Mouse (Mus musculus): Measurements from ENCODE around the gene Gm3233. TPM values are rescaled to one million over a fixed set of nuclear protein-coding genes. Genes with fewer than 3 reads are reported as not detected.
"Not testable (repeated sequence)": the region's sequence is repeated elsewhere in the genome, so short reads cannot be mapped to it uniquely, and the experiment has no call there.

The Gm3233 gene
- polyA plus RNA-seq, 1 experiment from 2014 or later = not detected

GRCm38 (mm10) chr10:77713734-77714133 lies 45.7 kb downstream of the Gm3233 start:
- Histone ChIP-seq H3K27ac (ENCODE audit: low read depth, low read length) (no peak overlapping the region), H3K36me3 (ENCODE audit: control insufficient read depth, insufficient read depth, low read length) (no peaks in the 10 kb centered on the region), H3K9me3 (ENCODE audit: control insufficient read depth, low read length) (no peaks in the 10 kb centered on the region), H3K9ac (ENCODE audit: low read length) (no peak overlapping the region), H3K27me3 (ENCODE audit: control insufficient read depth, insufficient read depth, low read length) (no peaks in the 10 kb centered on the region), H3K4me1 (ENCODE audit: control insufficient read depth, insufficient read depth, low read length) (no peaks in the 10 kb centered on the region), H3K4me3 (ENCODE audit: low read depth, low read length) (no peak overlapping the region), H3K4me2 (no peak overlapping the region)
- 71% methylated on average over 4 of the region's 4 CpGs for WGBS
- ATAC-seq (ENCODE audit: low FRiP score) (no peak), DNase-seq (ENCODE audit: low spot score, missing footprints) (no peak)

GRCm38 (mm10) chr10:77711157-77711556 lies 48.3 kb downstream of the Gm3233 start, which contains the start of gene Gm10024:
Gene Gm10024 (plus strand): TSS chr10:77711457.
- not testable (repeated sequence) for ATAC-seq (ENCODE audit: low FRiP score); H3K27ac ChIP-seq (ENCODE audit: low read depth, low read length); H3K4me2 ChIP-seq; H3K4me1 ChIP-seq (ENCODE audit: control insufficient read depth, insufficient read depth, low read length); H3K4me3 ChIP-seq (ENCODE audit: low read depth, low read length); H3K9ac ChIP-seq (ENCODE audit: low read length); H3K9me3 ChIP-seq (ENCODE audit: control insufficient read depth, low read length); DNase-seq (ENCODE audit: low spot score, missing footprints); H3K27me3 ChIP-seq (ENCODE audit: control insufficient read depth, insufficient read depth, low read length); H3K36me3 ChIP-seq (ENCODE audit: control insufficient read depth, insufficient read depth, low read length)

GRCm38 (mm10) chr10:77709831-77710230 lies 49.7 kb downstream of the Gm3233 start:
- ATAC-seq (ENCODE audit: low FRiP score) (no peak), DNase-seq (ENCODE audit: low spot score, missing footprints) (no peak)
- no peaks in the 10 kb centered on the region for H3K27me3 ChIP-seq (ENCODE audit: control insufficient read depth, insufficient read depth, low read length)
- H3K9me3 ChIP-seq (ENCODE audit: control insufficient read depth, low read length) = 0 out of 2 replicates have a peak, but pooled peaks cover 2% of the 10 kb centered on the region
- H3K36me3 ChIP-seq (ENCODE audit: control insufficient read depth, insufficient read depth, low read length) = no peaks in the 10 kb centered on the region
- H3K4me3 ChIP-seq (ENCODE audit: low read depth, low read length) = no peak overlapping the region
- H3K27ac ChIP-seq (ENCODE audit: low read depth, low read length) = no peak overlapping the region
- H3K4me2 ChIP-seq = no peak overlapping the region
- no peak overlapping the region for H3K9ac ChIP-seq (ENCODE audit: low read length)
- H3K4me1 ChIP-seq (ENCODE audit: control insufficient read depth, insufficient read depth, low read length) = no peaks in the 10 kb centered on the region
- WGBS = 87% methylated on average over 3 of the region's 3 CpGs

Other genes starting within 250 kb of the Gm3233 start
- 38.7 and 42.2 TPM in 2 replicates for gene Fam207a, start 243.9 kb downstream of the Gm3233 start, polyA plus RNA-seq (2014; fragmentation: Nextera tagmentation; extraction: Ambion mirVana)
- gene Itgb2, start 229.4 kb downstream of the Gm3233 start, polyA plus RNA-seq (2014; fragmentation: Nextera tagmentation; extraction: Ambion mirVana) = 0.57 and 0.59 TPM in 2 replicates
- gene Pttg1ip, start 178.0 kb downstream of the Gm3233 start, polyA plus RNA-seq (2014; fragmentation: Nextera tagmentation; extraction: Ambion mirVana) = 68.5 and 73.2 TPM in 2 replicates
- 338 and 353 TPM in 2 replicates for gene Sumo3, start 153.6 kb downstream of the Gm3233 start, polyA plus RNA-seq (2014; fragmentation: Nextera tagmentation; extraction: Ambion mirVana)
- gene Gm49325, start 153.5 kb downstream of the Gm3233 start, polyA plus RNA-seq (2014; fragmentation: Nextera tagmentation; extraction: Ambion mirVana) = 2.4 TPM in 1 of 2 replicates, not detected in the other
- 42.8 and 47.6 TPM in 2 replicates for gene Ube2g2, start 137.4 kb downstream of the Gm3233 start, polyA plus RNA-seq (2014; fragmentation: Nextera tagmentation; extraction: Ambion mirVana)
- 0.72 and 1.2 TPM in 2 replicates for gene Tspear, start 73.1 kb downstream of the Gm3233 start, polyA plus RNA-seq (2014; fragmentation: Nextera tagmentation; extraction: Ambion mirVana)
- not detected in 2 replicates for gene Gm19402, start 68.9 kb downstream of the Gm3233 start, polyA plus RNA-seq (2014; fragmentation: Nextera tagmentation; extraction: Ambion mirVana)
- not detected in 2 replicates for gene Gm9508, start 62.4 kb downstream of the Gm3233 start, polyA plus RNA-seq (2014; fragmentation: Nextera tagmentation; extraction: Ambion mirVana)
- not detected in 2 replicates for gene Gm10272, start 53.1 kb downstream of the Gm3233 start, polyA plus RNA-seq (2014; fragmentation: Nextera tagmentation; extraction: Ambion mirVana)
- gene Gm10024, start 48.2 kb downstream of the Gm3233 start, polyA plus RNA-seq (2014; fragmentation: Nextera tagmentation; extraction: Ambion mirVana) = not detected in 2 replicates
- not detected in 2 replicates for gene Gm10142, start 43.9 kb downstream of the Gm3233 start, polyA plus RNA-seq (2014; fragmentation: Nextera tagmentation; extraction: Ambion mirVana)
- gene Krtap12-1, start 39.1 kb downstream of the Gm3233 start, polyA plus RNA-seq (2014; fragmentation: Nextera tagmentation; extraction: Ambion mirVana) = not detected in 2 replicates
- gene Gm10100, start 33.2 kb downstream of the Gm3233 start, polyA plus RNA-seq (2014; fragmentation: Nextera tagmentation; extraction: Ambion mirVana) = not detected in 2 replicates
- not detected in 2 replicates for gene Gm18596, start 17.0 kb downstream of the Gm3233 start, polyA plus RNA-seq (2014; fragmentation: Nextera tagmentation; extraction: Ambion mirVana)
- gene Gm9736, start 8.3 kb downstream of the Gm3233 start, polyA plus RNA-seq (2014; fragmentation: Nextera tagmentation; extraction: Ambion mirVana) = not detected in 2 replicates
- not detected in 2 replicates for gene Gm3238, start 11.6 kb upstream of the Gm3233 start, polyA plus RNA-seq (2014; fragmentation: Nextera tagmentation; extraction: Ambion mirVana)
- gene Gm7138, start 17.3 kb upstream of the Gm3233 start, polyA plus RNA-seq (2014; fragmentation: Nextera tagmentation; extraction: Ambion mirVana) = not detected in 2 replicates
- gene Gm3250, start 22.9 kb upstream of the Gm3233 start, polyA plus RNA-seq (2014; fragmentation: Nextera tagmentation; extraction: Ambion mirVana) = not detected in 2 replicates
- not detected in 2 replicates for gene Gm7137, start 28.5 kb upstream of the Gm3233 start, polyA plus RNA-seq (2014; fragmentation: Nextera tagmentation; extraction: Ambion mirVana)
- not detected in 2 replicates for gene Gm9639, start 35.4 kb upstream of the Gm3233 start, polyA plus RNA-seq (2014; fragmentation: Nextera tagmentation; extraction: Ambion mirVana)
- not detected in 2 replicates for gene Gm19668, start 39.5 kb upstream of the Gm3233 start, polyA plus RNA-seq (2014; fragmentation: Nextera tagmentation; extraction: Ambion mirVana)
- gene Gm9507, start 52.2 kb upstream of the Gm3233 start, polyA plus RNA-seq (2014; fragmentation: Nextera tagmentation; extraction: Ambion mirVana) = not detected in 2 replicates
- gene Gm2696, start 55.0 kb upstream of the Gm3233 start, polyA plus RNA-seq (2014; fragmentation: Nextera tagmentation; extraction: Ambion mirVana) = not detected in 2 replicates
- gene Krtap10-4, start 67.4 kb upstream of the Gm3233 start, polyA plus RNA-seq (2014; fragmentation: Nextera tagmentation; extraction: Ambion mirVana) = not detected in 2 replicates
- not detected in 2 replicates for gene Krtap10-10, start 76.3 kb upstream of the Gm3233 start, polyA plus RNA-seq (2014; fragmentation: Nextera tagmentation; extraction: Ambion mirVana)
- not detected in 2 replicates for gene Gm36176, start 87.1 kb upstream of the Gm3233 start, polyA plus RNA-seq (2014; fragmentation: Nextera tagmentation; extraction: Ambion mirVana)
- gene Gm10318, start 93.2 kb upstream of the Gm3233 start, polyA plus RNA-seq (2014; fragmentation: Nextera tagmentation; extraction: Ambion mirVana) = not detected in 2 replicates
- gene Gm3285, start 102.3 kb upstream of the Gm3233 start, polyA plus RNA-seq (2014; fragmentation: Nextera tagmentation; extraction: Ambion mirVana) = not detected in 2 replicates
- gene Lrrc3, start 142.9 kb upstream of the Gm3233 start, polyA plus RNA-seq (2014; fragmentation: Nextera tagmentation; extraction: Ambion mirVana) = 2.7 and 2.8 TPM in 2 replicates
- 0.75 and 1.5 TPM in 2 replicates for gene Trpm2, start 210.9 kb upstream of the Gm3233 start, polyA plus RNA-seq (2014; fragmentation: Nextera tagmentation; extraction: Ambion mirVana)
- 32.3 and 36.5 TPM in 2 replicates for gene 1810043G02Rik, start 218.8 kb upstream of the Gm3233 start, polyA plus RNA-seq (2014; fragmentation: Nextera tagmentation; extraction: Ambion mirVana)

Measured in midbrain, embryonic 11.5 days (tissue).